In the genomic region with DNA sequence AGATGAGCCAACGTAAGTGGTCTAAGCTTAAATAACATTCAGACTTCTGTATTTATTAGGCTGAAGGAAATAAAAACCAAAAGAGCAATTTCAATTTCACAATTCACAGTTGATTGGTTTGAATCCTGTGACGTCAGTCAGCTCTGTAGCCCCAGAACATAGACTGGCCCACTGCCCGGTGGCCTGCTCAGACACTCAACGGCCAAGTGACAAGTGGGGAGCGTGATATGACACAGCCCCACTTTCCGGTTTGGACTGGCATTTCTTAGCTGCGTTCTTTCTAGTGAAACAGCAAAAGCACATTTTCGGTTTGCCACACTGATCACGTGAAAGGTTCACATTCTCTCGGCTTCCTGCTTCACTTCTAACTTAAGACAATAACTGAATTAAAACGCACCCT, we compare ENCODE assay signal across 13 mouse cellular contexts. TPM values are rescaled to one million over a fixed set of nuclear protein-coding genes. Genes with fewer than 3 reads are reported as not detected.
DNase-seq lines count a peak whose midpoint lies in the region; ATAC-seq and TF ChIP-seq lines count a peak whose summit lies in the region.
"Had no signal": no experiment of that assay in that cellular context is flagged by ENCODE, and none has a peak within 500 bp of the region (broad histone marks: within the 10 kb centered on the region; RNA-seq: fewer than 3 reads in every experiment).

No protein-coding gene starts in this region.

- ATAC-seq in kidney, embryonic 14.5 days (ENCODE audit: low FRiP score, low TSS enrichment): no peak
- no peak for ATAC-seq in heart, embryonic 12.5 days (ENCODE audit: insufficient number of reproducible peaks, low FRiP score)
- ATAC-seq in megakaryocyte-erythroid progenitor cell, adult 5-6 weeks (replicated peaks; ENCODE audit: low FRiP score, low TSS enrichment, poor library complexity, severe bottlenecking): no peak
- ATAC-seq: hindbrain, embryonic 16.5 days had no signal

- WGBS in kidney, adult 2 months: 55% methylated on average over 11 of the region's 11 CpGs
- 91% methylated on average over 11 of the region's 11 CpGs for WGBS in kidney, embryonic 14.5 days
- 65% methylated on average over 11 of the region's 11 CpGs for WGBS in heart, embryonic 12.5 days
- 92% methylated on average over 11 of the region's 11 CpGs for WGBS in midbrain, embryonic 10.5 days

- H3K4me3 ChIP-seq in kidney, adult 2 months (ENCODE audit: insufficient read depth, low read depth, low read length): no peak overlapping the region
- H3K4me3 ChIP-seq in kidney, embryonic 14.5 days (ENCODE audit: low read length): no peak overlapping the region
- H3K4me3 ChIP-seq in heart, embryonic 12.5 days: no peak overlapping the region
- H3K4me3 ChIP-seq in midbrain, embryonic 10.5 days: no peak overlapping the region
- H3K4me3 ChIP-seq: embryonic facial prominence, embryonic 13.5 days; limb, embryonic 15.5 days had no signal

- H3K9me3 ChIP-seq in kidney, embryonic 14.5 days (ENCODE audit: control insufficient read depth, low read length): no peaks in the 10 kb centered on the region
- H3K9me3 ChIP-seq in heart, embryonic 12.5 days (replicated peaks): no peaks in the 10 kb centered on the region
- no peaks in the 10 kb centered on the region for H3K9me3 ChIP-seq in midbrain, embryonic 10.5 days (replicated peaks)
- H3K9me3 ChIP-seq: embryonic facial prominence, embryonic 13.5 days; limb, embryonic 15.5 days had no signal

- H3K4me2 ChIP-seq in kidney, embryonic 14.5 days (replicated peaks; ENCODE audit: low read depth, low read length): no peak overlapping the region
- no peak overlapping the region; the same call in 1 of the 2 replicates for H3K4me2 ChIP-seq in heart, embryonic 12.5 days
- H3K4me2 ChIP-seq: embryonic facial prominence, embryonic 13.5 days; limb, embryonic 15.5 days had no signal

- H3K27ac ChIP-seq in kidney, adult 2 months (ENCODE audit: insufficient read depth, low read depth, low read length): no peak overlapping the region
- H3K27ac ChIP-seq in kidney, embryonic 14.5 days (ENCODE audit: low read depth, low read length): no peak overlapping the region
- peak overlapping the region; percentile 4; the same call in 1 of the 2 replicates for H3K27ac ChIP-seq in heart, embryonic 12.5 days (ENCODE audit: poor library complexity, severe bottlenecking)
- H3K27ac ChIP-seq in midbrain, embryonic 10.5 days (replicated peaks): no peak overlapping the region
- H3K27ac ChIP-seq: embryonic facial prominence, embryonic 13.5 days; limb, embryonic 15.5 days had no signal

- no peaks in the 10 kb centered on the region for H3K4me1 ChIP-seq in kidney, adult 2 months (ENCODE audit: control insufficient read depth, insufficient read depth, low read length)
- H3K4me1 ChIP-seq in kidney, embryonic 14.5 days (ENCODE audit: control insufficient read depth, insufficient read depth, low read length): no peaks in the 10 kb centered on the region
- H3K4me1 ChIP-seq in heart, embryonic 12.5 days (replicated peaks): peaks cover 22% of the 10 kb centered on the region
- H3K4me1 ChIP-seq in midbrain, embryonic 10.5 days: no peaks in the 10 kb centered on the region; the same call in 1 of the 2 replicates
- H3K4me1 ChIP-seq: embryonic facial prominence, embryonic 13.5 days; limb, embryonic 15.5 days had no signal

- TF ChIP-seq POLR2A in kidney, adult 2 months (IDR thresholded peaks at IDR 0.05; ENCODE audit: low read depth, low read length): no peak

- H3K36me3 ChIP-seq in kidney, adult 2 months (ENCODE audit: control insufficient read depth, insufficient read depth, low read length): no peaks in the 10 kb centered on the region
- no peaks in the 10 kb centered on the region for H3K36me3 ChIP-seq in kidney, embryonic 14.5 days (ENCODE audit: control insufficient read depth, insufficient read depth, low read length)
- peaks cover 4% of the 10 kb centered on the region; the same call in 1 of the 2 replicates for H3K36me3 ChIP-seq in heart, embryonic 12.5 days
- 0 out of 2 replicates have a peak, but pooled peaks cover 3% of the 10 kb centered on the region for H3K36me3 ChIP-seq in midbrain, embryonic 10.5 days
- H3K36me3 ChIP-seq: embryonic facial prominence, embryonic 13.5 days; limb, embryonic 15.5 days had no signal

- H3K27me3 ChIP-seq in kidney, adult 2 months (replicated peaks; ENCODE audit: control insufficient read depth, insufficient read depth, low read length): no peaks in the 10 kb centered on the region
- H3K27me3 ChIP-seq in kidney, embryonic 14.5 days (ENCODE audit: control insufficient read depth, insufficient read depth, low read length): no peaks in the 10 kb centered on the region
- no peaks in the 10 kb centered on the region for H3K27me3 ChIP-seq in heart, embryonic 12.5 days (replicated peaks)
- no peaks in the 10 kb centered on the region for H3K27me3 ChIP-seq in midbrain, embryonic 10.5 days (ENCODE audit: low read depth, poor library complexity, severe bottlenecking)
- H3K27me3 ChIP-seq: embryonic facial prominence, embryonic 13.5 days; limb, embryonic 15.5 days had no signal

- DNase-seq in kidney, adult 2 months: peak; percentile 53
- peak; percentile 83 for DNase-seq in heart, postnatal 4 days
- DNase-seq in lung, postnatal 25 days (ENCODE audit: low spot score): peak; percentile 71
- no peak for DNase-seq in thymus, adult 18-20 months
- no peak for DNase-seq in midbrain, embryonic 10.5 days (ENCODE audit: low spot score)
- DNase-seq: cerebellum, adult 11 months; thymus, postnatal 14 days had no signal

- no peak overlapping the region for H3K9ac ChIP-seq in kidney, embryonic 14.5 days (ENCODE audit: low read depth, low read length)
- no peak overlapping the region for H3K9ac ChIP-seq in heart, embryonic 12.5 days
- H3K9ac ChIP-seq: embryonic facial prominence, embryonic 13.5 days; limb, embryonic 15.5 days had no signal

- no peak for TF ChIP-seq CTCF in kidney, adult 2 months (conservative IDR thresholded peaks at IDR 0.05; ENCODE audit: insufficient read depth, insufficient read length, low read depth, low read length)

RNA-seq across cellular contexts. Expression of gene Zmat3, which starts 30.9 kb away (rescaled TPM):
- 9.5 and 9.9 TPM in 2 replicates for polyA plus RNA-seq in kidney, adult 2 months (2012; rRNA removed)
- polyA plus RNA-seq in kidney, embryonic 14.5 days (2014; fragmentation: Nextera tagmentation; extraction: Ambion mirVana): 5.8 and 6.9 TPM in 2 replicates
- 5.1 and 6.0 TPM in 2 replicates for polyA plus RNA-seq in heart, embryonic 12.5 days (2016; fragmentation: Nextera tagmentation; extraction: Ambion mirVana)
- total RNA-seq in heart, postnatal 4 days (2021): 10 to 100 TPM; 13.8 to 14.1 TPM
- 7.7 and 14.9 TPM in 2 replicates for total RNA-seq in megakaryocyte-erythroid progenitor cell, adult 5-6 weeks (2014; fragmentation: Nextera tagmentation)
- total RNA-seq in megakaryocyte-erythroid progenitor cell, adult 5-6 weeks (2017): 2.0 and 3.0 TPM in 2 replicates
- 7.5 and 8.2 TPM in 2 replicates for polyA plus RNA-seq in midbrain, embryonic 10.5 days (2016; fragmentation: Nextera tagmentation; extraction: Ambion mirVana)

Comparison
In these comparisons a context has a peak if more than half of its experiments do, and no peak if none do; other contexts are left out.
1. DNase-seq: peak in kidney, adult 2 months (single experiment), heart, postnatal 4 days (single experiment) and lung, postnatal 25 days (single experiment); none in thymus, adult 18-20 months (0 of 2) and midbrain, embryonic 10.5 days (single experiment).